ENCODE assay signal across 14 mouse cellular contexts in genomic region chr2:116045048-116045447, GRCm38 (mm10). TPM values are rescaled to one million over a fixed set of nuclear protein-coding genes. Genes with fewer than 3 reads are reported as not detected.
A peak's percentile ranks its signal among the peaks of the same experiment; 100 is the strongest.
DNase-seq lines count a peak whose midpoint lies in the region; ATAC-seq and TF ChIP-seq lines count a peak whose summit lies in the region.
"Had no signal": no experiment of that assay in that cellular context is flagged by ENCODE, and none has a peak within 500 bp of the region (broad histone marks: within the 10 kb centered on the region; RNA-seq: fewer than 3 reads in every experiment).

No protein-coding gene starts in this region.

- no peak for TF ChIP-seq CTCF in forebrain, postnatal 0 days (IDR thresholded peaks at IDR 0.05; ENCODE audit: low read depth)

- no peaks in the 10 kb centered on the region for H3K27me3 ChIP-seq in lung, embryonic 16.5 days (ENCODE audit: control insufficient read depth, insufficient read depth, low read depth, low read length)
- no peaks in the 10 kb centered on the region for H3K27me3 ChIP-seq in forebrain, postnatal 0 days (ENCODE audit: insufficient read depth, low read length)
- H3K27me3 ChIP-seq in midbrain, embryonic 16.5 days (ENCODE audit: control insufficient read depth, insufficient read depth, low read depth, low read length), result no peaks in the 10 kb centered on the region
- H3K27me3 ChIP-seq in liver, embryonic 11.5 days (replicated peaks; ENCODE audit: control insufficient read depth, insufficient read depth, low read length), result no peaks in the 10 kb centered on the region
- H3K27me3 ChIP-seq: limb, embryonic 15.5 days; Patski had no signal

- peaks cover 6% of the 10 kb centered on the region; the same call in 1 of the 2 replicates for H3K4me1 ChIP-seq in lung, embryonic 16.5 days (replicated peaks; ENCODE audit: control insufficient read depth, insufficient read depth, low read length)
- peaks cover 17% of the 10 kb centered on the region; the same call in 1 of the 2 replicates for H3K4me1 ChIP-seq in forebrain, postnatal 0 days (ENCODE audit: insufficient read depth)
- peaks cover 19% of the 10 kb centered on the region for H3K4me1 ChIP-seq in midbrain, embryonic 16.5 days (ENCODE audit: control insufficient read depth, insufficient read depth, low read length)
- no peaks in the 10 kb centered on the region for H3K4me1 ChIP-seq in liver, embryonic 11.5 days (replicated peaks; ENCODE audit: control insufficient read depth, insufficient read depth, low read length)
- H3K4me1 ChIP-seq: limb, embryonic 15.5 days had no signal

- 39% methylated on average over 7 of the region's 7 CpGs for WGBS in lung, embryonic 16.5 days
- 12% methylated on average over 7 of the region's 7 CpGs for WGBS in forebrain, postnatal 0 days
- WGBS in midbrain, embryonic 16.5 days, result 33% methylated on average over 7 of the region's 7 CpGs
- 61% methylated on average over 7 of the region's 7 CpGs for WGBS in liver, embryonic 11.5 days

- no peak overlapping the region for H3K4me3 ChIP-seq in lung, embryonic 16.5 days (ENCODE audit: low read length)
- no peak overlapping the region for H3K4me3 ChIP-seq in forebrain, postnatal 0 days (ENCODE audit: low read depth, low read length)
- no peak overlapping the region for H3K4me3 ChIP-seq in midbrain, embryonic 16.5 days (ENCODE audit: low read depth, low read length)
- H3K4me3 ChIP-seq in liver, embryonic 11.5 days (ENCODE audit: low read depth, low read length), result no peak overlapping the region
- H3K4me3 ChIP-seq: left cerebral cortex, adult 2 months; limb, embryonic 15.5 days had no signal

- peak overlapping the region; percentile 39; the same call in 1 of the 2 replicates for H3K27ac ChIP-seq in lung, embryonic 16.5 days (ENCODE audit: low read length)
- H3K27ac ChIP-seq in forebrain, postnatal 0 days (ENCODE audit: low read depth, low read length), result peak overlapping the region; percentile 46
- no peak overlapping the region for H3K27ac ChIP-seq in midbrain, embryonic 16.5 days (ENCODE audit: low read length)
- no peak overlapping the region for H3K27ac ChIP-seq in liver, embryonic 11.5 days (ENCODE audit: low read depth, low read length)
- H3K27ac ChIP-seq: left cerebral cortex, adult 2 months; limb, embryonic 15.5 days had no signal

- no peak overlapping the region for H3K4me2 ChIP-seq in lung, embryonic 16.5 days (ENCODE audit: low read depth, low read length)
- peak overlapping the region; percentile 13 for H3K4me2 ChIP-seq in forebrain, postnatal 0 days (ENCODE audit: low read depth)
- H3K4me2 ChIP-seq in midbrain, embryonic 16.5 days (ENCODE audit: low read length), result peak overlapping the region; percentile 22; the same call in 1 of the 2 replicates
- no peak overlapping the region for H3K4me2 ChIP-seq in liver, embryonic 11.5 days
- H3K4me2 ChIP-seq: limb, embryonic 15.5 days had no signal

- 0 out of 2 replicates have a peak, but pooled peaks cover 2% of the 10 kb centered on the region for H3K36me3 ChIP-seq in lung, embryonic 16.5 days (ENCODE audit: control insufficient read depth, insufficient read depth, low read length)
- H3K36me3 ChIP-seq in forebrain, postnatal 0 days (ENCODE audit: insufficient read depth), result peaks cover 11% of the 10 kb centered on the region
- no peaks in the 10 kb centered on the region for H3K36me3 ChIP-seq in midbrain, embryonic 16.5 days (ENCODE audit: control insufficient read depth, insufficient read depth, low read length)
- H3K36me3 ChIP-seq in liver, embryonic 11.5 days (ENCODE audit: control insufficient read depth, insufficient read depth, low read length), result no peaks in the 10 kb centered on the region
- H3K36me3 ChIP-seq: limb, embryonic 15.5 days had no signal

- peak; percentile 85 for ATAC-seq in frontal cortex, adult (ENCODE audit: low TSS enrichment)
- ATAC-seq in lung, embryonic 16.5 days (ENCODE audit: low read depth), result peak; percentile 74
- ATAC-seq in forebrain, postnatal 0 days, result peak; percentile 56
- ATAC-seq in midbrain, embryonic 16.5 days, result peak; percentile 29; the same call in 1 of the 2 replicates
- no peak for ATAC-seq in liver, embryonic 11.5 days (replicated peaks; ENCODE audit: low FRiP score)
- ATAC-seq: Patski had no signal

- DNase-seq in frontal cortex, postnatal 25 days (ENCODE audit: low spot score in 2 of 2), result no peak
- no peak for DNase-seq in lung, postnatal 36 days
- DNase-seq in forebrain, postnatal 0 days, result peak; percentile 71
- DNase-seq in liver, embryonic 11.5 days (ENCODE audit: low spot score), result no peak
- DNase-seq in cerebellum, adult 9-10 months, result no peak
- DNase-seq: adrenal gland, adult 2 months; gastrocnemius, postnatal 36 days; lung, postnatal 4 days had no signal

- H3K9ac ChIP-seq in lung, embryonic 16.5 days (ENCODE audit: low read length), result no peak overlapping the region
- no peak overlapping the region for H3K9ac ChIP-seq in forebrain, postnatal 0 days
- H3K9ac ChIP-seq in midbrain, embryonic 16.5 days (ENCODE audit: low read depth, low read length), result no peak overlapping the region
- H3K9ac ChIP-seq in liver, embryonic 11.5 days (ENCODE audit: low read depth, low read length), result no peak overlapping the region
- H3K9ac ChIP-seq: limb, embryonic 15.5 days had no signal

- no peaks in the 10 kb centered on the region for H3K9me3 ChIP-seq in lung, embryonic 16.5 days (ENCODE audit: control insufficient read depth, low read length)
- no peaks in the 10 kb centered on the region for H3K9me3 ChIP-seq in forebrain, postnatal 0 days (ENCODE audit: low read length)
- H3K9me3 ChIP-seq in midbrain, embryonic 16.5 days (replicated peaks; ENCODE audit: control insufficient read depth, low read length, poor library complexity, severe bottlenecking), result no peaks in the 10 kb centered on the region
- no peaks in the 10 kb centered on the region for H3K9me3 ChIP-seq in liver, embryonic 11.5 days (ENCODE audit: control insufficient read depth, low read length)
- H3K9me3 ChIP-seq: limb, embryonic 15.5 days had no signal

RNA-seq across cellular contexts. Expression of gene Meis2, which starts 20.6 kb away (rescaled TPM):
- 21.5 and 24.2 TPM in 2 replicates for polyA plus RNA-seq in lung, embryonic 16.5 days (2015; fragmentation: Nextera tagmentation; extraction: Ambion mirVana)
- total RNA-seq in forebrain, postnatal 0 days (2014; rRNA removed), result 204 and 227 TPM in 2 replicates
- 85.5 and 106 TPM in 2 replicates for polyA plus RNA-seq in forebrain, postnatal 0 days (2015; fragmentation: Nextera tagmentation; extraction: Ambion mirVana)
- 62.5 and 70.2 TPM in 2 replicates for polyA plus RNA-seq in midbrain, embryonic 16.5 days (2015; fragmentation: Nextera tagmentation; extraction: Ambion mirVana)
- 18.0 and 20.0 TPM in 2 replicates for polyA plus RNA-seq in liver, embryonic 11.5 days (2014; fragmentation: Nextera tagmentation; extraction: Ambion mirVana)

Comparison
In these comparisons a context has a peak if more than half of its experiments do, and no peak if none do; other contexts are left out.
1. H3K27ac ChIP-seq: peak in lung, embryonic 16.5 days (single experiment) and forebrain, postnatal 0 days (single experiment); none in midbrain, embryonic 16.5 days (single experiment) and liver, embryonic 11.5 days (single experiment).
2. H3K4me2 ChIP-seq: peak in forebrain, postnatal 0 days (single experiment) and midbrain, embryonic 16.5 days (single experiment); none in lung, embryonic 16.5 days (single experiment) and liver, embryonic 11.5 days (single experiment).